Mouse (Mus musculus): ENCODE data around the gene Polr1e. TPM values are rescaled to one million over a fixed set of nuclear protein-coding genes. Genes with fewer than 3 reads are reported as not detected.

Gene Polr1e
- polyA plus RNA-seq, 1 experiment from 2014 or later: 43.6 TPM

DNA sequence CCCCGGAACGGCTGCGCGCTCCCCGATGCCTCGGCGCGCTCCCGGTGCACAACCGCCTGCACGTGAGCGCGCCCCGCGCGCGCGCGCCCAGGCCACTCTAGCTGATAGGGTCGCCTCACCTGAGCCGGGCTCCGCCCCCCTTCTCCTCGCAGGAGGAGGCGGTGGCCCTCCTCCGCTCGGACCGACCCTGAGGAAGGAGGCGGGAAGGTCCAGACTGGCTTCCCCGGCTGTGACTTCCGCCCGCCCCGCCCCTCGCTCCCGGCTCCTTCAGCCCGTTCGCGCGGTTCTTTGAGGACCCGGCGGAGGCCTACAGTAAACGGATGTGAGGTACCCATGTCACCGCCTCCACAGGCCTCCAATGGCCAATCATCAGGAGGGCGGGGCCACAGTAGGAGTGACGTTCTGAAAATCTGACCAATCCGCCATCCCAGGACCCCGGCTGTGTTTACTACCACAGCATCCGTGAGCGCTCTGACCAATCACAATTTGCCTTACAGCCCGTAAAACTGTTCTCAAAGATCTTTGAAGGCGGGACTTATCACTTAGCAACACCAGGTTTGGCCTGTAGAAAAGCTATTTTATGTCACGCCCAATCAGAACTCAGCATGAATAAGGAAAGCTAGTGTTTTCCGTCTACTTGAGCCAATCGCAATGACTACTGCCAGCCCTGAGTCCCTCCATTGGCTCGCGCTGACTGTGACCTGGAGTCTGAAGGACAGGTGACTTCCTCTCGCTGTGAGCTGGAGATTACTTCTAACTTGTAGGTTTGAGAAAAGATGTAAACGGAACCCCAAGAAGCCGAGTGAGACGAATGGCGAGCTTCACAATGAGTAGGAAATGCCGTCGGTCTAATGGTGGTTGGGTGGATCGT is 6.0 kb upstream of the Polr1e start, which contains the start of gene Zbtb5:
Gene Zbtb5, minus strand, starts transcription at position 308 of the 871 bp plus-strand sequence.
- H3K4me3 ChIP-seq (ENCODE audit: low read depth, low read length): peak within 1 kb of the TSS; percentile 71
- no peaks in the 10 kb centered on the region for H3K27me3 ChIP-seq (ENCODE audit: control insufficient read depth, insufficient read depth, low read length)
- H3K27ac ChIP-seq (ENCODE audit: low read depth, low read length): peak within 1 kb of the TSS; percentile 96
- peaks cover 14% of the 10 kb centered on the region; the same call in 1 of the 2 replicates for H3K4me1 ChIP-seq (ENCODE audit: control insufficient read depth, insufficient read depth, low read length)
- no peaks in the 10 kb centered on the region for H3K36me3 ChIP-seq (ENCODE audit: control insufficient read depth, insufficient read depth, low read length)
- peak within 1 kb of the TSS; percentile 83 for H3K4me2 ChIP-seq
- peak; percentile 98 for ATAC-seq (replicated peaks; ENCODE audit: insufficient number of reproducible peaks, low FRiP score, low TSS enrichment)
- no peaks in the 10 kb centered on the region for H3K9me3 ChIP-seq (replicated peaks; ENCODE audit: control insufficient read depth, low read length)
- under 1% methylated on average over 60 of the region's 63 CpGs for WGBS (ENCODE audit: insufficient replicate concordance)
- H3K9ac ChIP-seq (ENCODE audit: low read depth, low read length): peak within 1 kb of the TSS; percentile 91

GRCm38 (mm10) chr4:45013031-45013431 is 5.4 kb upstream of the Polr1e start:
- H3K9ac ChIP-seq (ENCODE audit: low read depth, low read length): peak overlapping the region; percentile 79
- H3K4me2 ChIP-seq: peak overlapping the region; percentile 74
- ATAC-seq (replicated peaks; ENCODE audit: insufficient number of reproducible peaks, low FRiP score, low TSS enrichment): no peak
- peak overlapping the region; percentile 64 for H3K4me3 ChIP-seq (ENCODE audit: low read depth, low read length)
- H3K9me3 ChIP-seq (replicated peaks; ENCODE audit: control insufficient read depth, low read length): no peaks in the 10 kb centered on the region
- H3K4me1 ChIP-seq (ENCODE audit: control insufficient read depth, insufficient read depth, low read length): peaks cover 14% of the 10 kb centered on the region; the same call in 1 of the 2 replicates
- peak overlapping the region; percentile 87 for H3K27ac ChIP-seq (ENCODE audit: low read depth, low read length)
- 3% methylated on average over 13 of the region's 13 CpGs for WGBS (ENCODE audit: insufficient replicate concordance)
- H3K27me3 ChIP-seq (ENCODE audit: control insufficient read depth, insufficient read depth, low read length): no peaks in the 10 kb centered on the region
- no peaks in the 10 kb centered on the region for H3K36me3 ChIP-seq (ENCODE audit: control insufficient read depth, insufficient read depth, low read length)

GRCm38 (mm10) chr4:45013537-45013936 is 4.8 kb upstream of the Polr1e start:
- H3K27ac ChIP-seq (ENCODE audit: low read depth, low read length): peak overlapping the region; percentile 87
- WGBS (ENCODE audit: insufficient replicate concordance): 2% methylated on average over 2 of the region's 2 CpGs
- no peak for ATAC-seq (replicated peaks; ENCODE audit: insufficient number of reproducible peaks, low FRiP score, low TSS enrichment)

DNA sequence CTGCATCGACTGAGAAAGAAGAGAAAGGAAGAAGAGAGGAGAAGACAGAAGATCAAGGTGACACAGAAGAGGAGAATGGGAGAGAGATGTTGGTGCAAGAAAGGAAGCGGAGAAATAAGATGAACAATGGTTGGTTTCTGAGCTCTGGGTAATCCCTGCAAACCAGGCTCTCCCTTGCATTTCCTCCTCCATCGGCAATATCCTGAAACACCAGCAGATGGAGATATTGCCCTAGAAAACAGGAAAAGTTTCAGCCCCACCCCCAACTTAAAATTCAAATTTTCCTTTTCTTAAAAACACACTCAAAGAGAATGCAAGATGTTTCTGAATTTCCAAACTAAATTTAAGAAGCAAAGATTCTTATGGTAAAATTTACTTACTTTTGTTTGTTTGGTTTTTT is 2.8 kb upstream of the Polr1e start:
- WGBS (ENCODE audit: insufficient replicate concordance): 9% methylated on average over 3 of the region's 3 CpGs
- H3K27ac ChIP-seq (ENCODE audit: low read depth, low read length): no peak overlapping the region

More at GRCm38 (mm10) chr4:45013537-45013936, 4.8 kb upstream of the Polr1e start:
- Histone ChIP-seq H3K36me3 (ENCODE audit: control insufficient read depth, insufficient read depth, low read length) (no peaks in the 10 kb centered on the region), H3K4me3 (ENCODE audit: low read depth, low read length) (peak overlapping the region; percentile 64), H3K4me1 (ENCODE audit: control insufficient read depth, insufficient read depth, low read length) (peaks cover 14% of the 10 kb centered on the region; the same call in 1 of the 2 replicates), H3K4me2 (peak overlapping the region; percentile 74), H3K27me3 (ENCODE audit: control insufficient read depth, insufficient read depth, low read length) (no peaks in the 10 kb centered on the region), H3K9ac (ENCODE audit: low read depth, low read length) (peak overlapping the region; percentile 79; the same call in 1 of the 2 replicates), H3K9me3 (replicated peaks; ENCODE audit: control insufficient read depth, low read length) (no peaks in the 10 kb centered on the region)

GRCm38 (mm10) chr4:45019009-45019408 is 626 bp downstream of the Polr1e start:
- Histone ChIP-seq H3K27me3 (ENCODE audit: control insufficient read depth, insufficient read depth, low read length) (no peaks in the 10 kb centered on the region), H3K36me3 (ENCODE audit: control insufficient read depth, insufficient read depth, low read length) (peaks cover under 1% of the 10 kb centered on the region; the same call in 1 of the 2 replicates), H3K4me1 (ENCODE audit: control insufficient read depth, insufficient read depth, low read length) (peaks cover 12% of the 10 kb centered on the region), H3K4me3 (ENCODE audit: low read depth, low read length) (peak overlapping the region; percentile 70), H3K27ac (ENCODE audit: low read depth, low read length) (no peak overlapping the region), H3K9me3 (replicated peaks; ENCODE audit: control insufficient read depth, low read length) (no peaks in the 10 kb centered on the region), H3K4me2 (peak overlapping the region; percentile 75), H3K9ac (ENCODE audit: low read depth, low read length) (peak overlapping the region; percentile 72)
- no peak for ATAC-seq (replicated peaks; ENCODE audit: insufficient number of reproducible peaks, low FRiP score, low TSS enrichment)
- WGBS (ENCODE audit: insufficient replicate concordance): 4% methylated on average over 14 of the region's 14 CpGs

More for the DNA sequence above, 2.8 kb upstream of the Polr1e start:
- H3K27me3 ChIP-seq (ENCODE audit: control insufficient read depth, insufficient read depth, low read length): no peaks in the 10 kb centered on the region
- ATAC-seq (replicated peaks; ENCODE audit: insufficient number of reproducible peaks, low FRiP score, low TSS enrichment): no peak
- 0 out of 2 replicates have a peak overlapping the region, but pooled peaks have one; percentile 13 for H3K9ac ChIP-seq (ENCODE audit: low read depth, low read length)
- H3K4me1 ChIP-seq (ENCODE audit: control insufficient read depth, insufficient read depth, low read length): peaks cover 22% of the 10 kb centered on the region
- H3K9me3 ChIP-seq (replicated peaks; ENCODE audit: control insufficient read depth, low read length): no peaks in the 10 kb centered on the region
- H3K36me3 ChIP-seq (ENCODE audit: control insufficient read depth, insufficient read depth, low read length): no peaks in the 10 kb centered on the region
- H3K4me3 ChIP-seq (ENCODE audit: low read depth, low read length): no peak overlapping the region
- no peak overlapping the region for H3K4me2 ChIP-seq

GRCm38 (mm10) chr4:45026459-45026858 is 8.1 kb downstream of the Polr1e start:
- Histone ChIP-seq H3K4me2 (no peak overlapping the region), H3K36me3 (ENCODE audit: control insufficient read depth, insufficient read depth, low read length) (peaks cover 15% of the 10 kb centered on the region)
- 91% methylated on average over 4 of the region's 4 CpGs for WGBS (ENCODE audit: insufficient replicate concordance)

DNA sequence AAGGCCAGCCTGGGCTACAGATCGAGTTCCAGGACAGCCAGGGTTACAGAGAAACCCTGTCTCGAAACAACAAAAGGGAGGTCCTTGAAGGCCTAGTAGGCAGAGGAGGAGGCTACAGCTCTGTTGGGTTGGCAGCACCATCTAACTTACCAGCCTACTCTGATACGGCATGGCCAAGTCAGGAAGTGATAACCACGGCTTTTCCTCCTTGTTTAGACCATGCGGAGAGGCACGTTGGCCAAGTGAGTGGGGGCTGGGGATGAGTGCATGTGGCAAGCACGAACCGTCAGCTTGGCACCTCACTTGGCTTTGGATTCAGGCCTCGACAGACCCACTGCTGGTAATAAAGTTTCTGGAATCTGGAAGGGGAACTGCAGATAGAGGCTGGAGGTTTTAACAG is 14.2 kb downstream of the Polr1e start:
- Histone ChIP-seq H3K4me1 (ENCODE audit: control insufficient read depth, insufficient read depth, low read length) (peaks cover 8% of the 10 kb centered on the region), H3K9me3 (replicated peaks; ENCODE audit: control insufficient read depth, low read length) (no peaks in the 10 kb centered on the region), H3K4me2 (no peak overlapping the region), H3K27me3 (ENCODE audit: control insufficient read depth, insufficient read depth, low read length) (no peaks in the 10 kb centered on the region), H3K4me3 (ENCODE audit: low read depth, low read length) (no peak overlapping the region), H3K9ac (ENCODE audit: low read depth, low read length) (no peak overlapping the region), H3K27ac (ENCODE audit: low read depth, low read length) (no peak overlapping the region), H3K36me3 (ENCODE audit: control insufficient read depth, insufficient read depth, low read length) (peaks cover 11% of the 10 kb centered on the region)
- no peak for ATAC-seq (replicated peaks; ENCODE audit: insufficient number of reproducible peaks, low FRiP score, low TSS enrichment)
- 85% methylated on average over 9 of the region's 9 CpGs for WGBS (ENCODE audit: insufficient replicate concordance)

More at GRCm38 (mm10) chr4:45026459-45026858, 8.1 kb downstream of the Polr1e start:
- Histone ChIP-seq H3K4me1 (ENCODE audit: control insufficient read depth, insufficient read depth, low read length) (no peaks in the 10 kb centered on the region), H3K9ac (ENCODE audit: low read depth, low read length) (no peak overlapping the region), H3K4me3 (ENCODE audit: low read depth, low read length) (no peak overlapping the region), H3K27ac (ENCODE audit: low read depth, low read length) (no peak overlapping the region), H3K9me3 (replicated peaks; ENCODE audit: control insufficient read depth, low read length) (no peaks in the 10 kb centered on the region), H3K27me3 (ENCODE audit: control insufficient read depth, insufficient read depth, low read length) (no peaks in the 10 kb centered on the region)
- no peak for ATAC-seq (replicated peaks; ENCODE audit: insufficient number of reproducible peaks, low FRiP score, low TSS enrichment)

DNA sequence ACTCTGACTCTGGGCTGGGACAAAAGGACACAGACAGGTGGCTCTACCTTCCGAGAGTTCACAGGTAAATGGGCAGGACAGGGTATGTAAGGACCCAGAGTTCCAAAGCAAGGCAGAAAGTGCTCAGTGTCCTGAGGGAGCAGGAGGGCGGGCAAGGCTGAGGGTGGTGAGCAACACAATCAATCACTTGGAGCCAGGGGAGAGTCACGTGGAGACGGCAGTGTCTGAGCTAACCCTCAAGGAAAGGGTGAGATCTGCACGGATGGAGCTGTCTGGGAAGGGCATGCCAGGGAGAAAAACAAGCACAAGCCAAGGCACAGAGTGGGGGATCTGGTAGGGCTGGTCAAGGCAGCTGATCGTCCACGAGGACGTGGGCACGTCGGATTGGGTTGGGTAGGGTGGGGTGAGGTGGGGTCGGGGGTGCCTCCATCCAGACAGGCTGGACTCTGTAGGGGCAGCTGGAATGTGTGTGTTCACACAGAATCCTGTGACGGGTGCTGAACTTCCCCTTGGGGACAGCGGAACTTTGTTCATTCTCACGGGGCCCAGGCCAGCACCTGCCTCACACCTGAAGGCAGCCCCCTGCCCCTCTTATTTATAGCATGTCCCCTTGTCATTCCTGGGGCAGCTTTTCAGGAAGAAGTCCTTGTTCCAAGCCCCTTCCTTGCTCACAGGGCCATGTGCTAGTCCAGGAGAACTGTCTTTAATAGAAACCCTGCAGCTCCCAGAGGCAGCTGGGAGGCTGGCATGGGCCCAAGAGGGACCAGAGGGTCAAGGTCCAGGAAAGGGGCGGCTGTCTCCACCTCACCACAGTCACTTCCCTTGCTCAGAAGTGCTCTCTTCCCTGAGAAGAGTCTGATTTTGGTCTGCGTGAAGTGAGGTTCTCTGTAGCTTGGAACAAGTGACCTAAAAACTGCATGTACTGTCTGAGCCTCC is 16.6 kb downstream of the Polr1e start:
- no peak for ATAC-seq (replicated peaks; ENCODE audit: insufficient number of reproducible peaks, low FRiP score, low TSS enrichment)
- Histone ChIP-seq H3K27ac (ENCODE audit: low read depth, low read length) (no peak overlapping the region), H3K4me3 (ENCODE audit: low read depth, low read length) (no peak overlapping the region), H3K27me3 (ENCODE audit: control insufficient read depth, insufficient read depth, low read length) (no peaks in the 10 kb centered on the region), H3K4me2 (no peak overlapping the region), H3K9me3 (replicated peaks; ENCODE audit: control insufficient read depth, low read length) (no peaks in the 10 kb centered on the region), H3K9ac (ENCODE audit: low read depth, low read length) (no peak overlapping the region), H3K4me1 (ENCODE audit: control insufficient read depth, insufficient read depth, low read length) (peaks cover 9% of the 10 kb centered on the region), H3K36me3 (ENCODE audit: control insufficient read depth, insufficient read depth, low read length) (peaks cover 7% of the 10 kb centered on the region; the same call in 1 of the 2 replicates)
- WGBS (ENCODE audit: insufficient replicate concordance): 72% methylated on average over 16 of the region's 16 CpGs
